Mouse (Mus musculus) spleen, postnatal 10 days (tissue): ENCODE data around the gene Gm973.

Experiments used
- DNase-seq, 2 experiments: peaks; one replicate each; pipeline ENCODE4 v3.0.0; 2021 to 2022; ENCODE audit warnings: low spot score in 2 of 2

Gm973 gene

DNA sequence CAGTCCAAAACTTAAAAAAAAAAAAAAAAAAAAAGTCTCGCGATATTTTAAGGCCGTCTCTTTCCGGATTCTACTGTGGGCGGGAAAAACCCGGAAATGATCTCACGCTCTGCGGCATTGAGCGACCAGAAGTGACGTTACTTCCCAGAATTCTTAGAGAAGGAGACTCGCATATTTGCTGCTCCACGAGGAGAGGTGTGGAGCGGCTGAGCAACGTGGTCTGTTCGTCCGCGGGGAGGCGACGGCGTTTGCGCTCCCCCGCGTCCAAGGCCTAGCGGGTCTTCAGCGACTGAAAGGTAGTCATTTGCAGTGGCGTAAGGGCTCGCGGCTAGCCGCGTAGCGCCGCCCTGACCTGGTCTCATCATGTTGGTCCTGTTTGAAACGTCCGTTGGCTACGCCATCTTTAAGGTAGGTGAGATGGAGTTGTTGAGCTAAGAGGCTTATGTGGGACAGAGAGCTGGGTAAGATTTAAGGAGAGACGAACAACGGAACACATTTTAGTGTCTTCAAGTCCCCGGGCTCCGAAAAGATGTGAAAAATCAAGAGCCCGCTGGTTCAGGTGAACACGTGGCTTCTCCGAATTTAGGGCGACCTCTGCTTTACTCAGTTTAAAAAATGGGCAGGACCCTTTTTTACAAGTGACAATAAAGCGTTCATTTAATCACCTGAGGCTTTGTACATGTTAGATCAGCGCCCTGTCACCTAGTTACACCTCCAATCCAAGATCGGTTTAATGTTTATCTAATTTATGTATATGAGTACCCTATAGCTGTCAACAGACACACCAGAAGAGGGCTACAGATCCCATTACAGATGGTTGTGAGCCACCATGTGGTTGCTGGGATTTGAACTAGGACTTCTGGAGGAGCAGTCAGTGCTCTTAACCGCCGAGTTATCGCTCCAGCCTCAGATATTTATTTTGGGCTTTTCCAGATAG is 169.0 kb downstream of the Gm973 start, which contains the start of gene Nop58:
Gene Nop58, plus strand, starts transcription at position 153 of the 937 bp plus-strand sequence.
- DNase-seq = peak; percentile 68 to 88
